Mouse (Mus musculus): ENCODE data around the gene Tcf7.

Tcf7 gene

GRCm38 (mm10) chr11:52283596-52284571 is 1.1 kb upstream of the Tcf7 start:
- peak; percentile 90 for DNase-seq

- no peak for DNase-seq
Measured at GRCm38 (mm10) chr11:52282420-52282773, 417 bp downstream of the Tcf7 start.

GRCm38 (mm10) chr11:52281568-52282328 is 1.1 kb downstream of the Tcf7 start:
- no peak for DNase-seq

GRCm38 (mm10) chr11:52280566-52281455 is 2.0 kb downstream of the Tcf7 start:
- no peak for DNase-seq

- no peak for DNase-seq
Measured at GRCm38 (mm10) chr11:52279611-52280145, 3.1 kb downstream of the Tcf7 start.

GRCm38 (mm10) chr11:52278991-52279390 is 3.8 kb downstream of the Tcf7 start:
- DNase-seq: no peak

GRCm38 (mm10) chr11:52278164-52278563 is 4.7 kb downstream of the Tcf7 start:
- no peak for DNase-seq

GRCm38 (mm10) chr11:52277433-52278150 is 5.2 kb downstream of the Tcf7 start:
- no peak for DNase-seq

- DNase-seq: no peak
Measured at GRCm38 (mm10) chr11:52276961-52277391, 5.8 kb downstream of the Tcf7 start.

GRCm38 (mm10) chr11:52275774-52276555 is 6.8 kb downstream of the Tcf7 start:
- no peak for DNase-seq

- DNase-seq: no peak
Measured at GRCm38 (mm10) chr11:52275366-52275765, 7.4 kb downstream of the Tcf7 start.

GRCm38 (mm10) chr11:52274456-52275112 is 8.2 kb downstream of the Tcf7 start:
- DNase-seq: no peak

GRCm38 (mm10) chr11:52273942-52274330 is 8.9 kb downstream of the Tcf7 start:
- DNase-seq: no peak

- DNase-seq: peak; percentile 60
Measured at GRCm38 (mm10) chr11:52273183-52273941, 9.5 kb downstream of the Tcf7 start.

GRCm38 (mm10) chr11:52272619-52273018 is 10.2 kb downstream of the Tcf7 start:
- DNase-seq: no peak

GRCm38 (mm10) chr11:52271765-52272495 is 10.9 kb downstream of the Tcf7 start:
- DNase-seq: no peak

- DNase-seq: peak; percentile 39
Measured at GRCm38 (mm10) chr11:52269841-52270240, 13.0 kb downstream of the Tcf7 start.

- DNase-seq: no peak
Measured at GRCm38 (mm10) chr11:52268104-52268835, 14.5 kb downstream of the Tcf7 start.

Data from kidney, postnatal 10 days (tissue).